Mouse (Mus musculus): Measurements from ENCODE around the gene Tnfaip6.

GRCm38 (mm10) chr2:52046032-52046431 is 8.2 kb downstream of the Tnfaip6 start:
- TF ChIP-seq CTCF (IDR thresholded peaks at IDR 0.05; ENCODE audit: control insufficient read depth, insufficient read depth, insufficient read length) (no peak), MYOG (IDR thresholded peaks at IDR 0.05; ENCODE audit: control insufficient read depth, extremely low read depth, insufficient read length) (no peak), MYOD1 (IDR thresholded peaks at IDR 0.05; ENCODE audit: control insufficient read depth, insufficient read length, low read depth) (no peak), CEBPB (IDR thresholded peaks at IDR 0.05; ENCODE audit: low read depth) (no peak)
